Mouse (Mus musculus): ENCODE data around the gene Ryr2. TPM values are rescaled to one million over a fixed set of nuclear protein-coding genes. Genes with fewer than 3 reads are reported as not detected.

The Ryr2 gene
- total RNA-seq, 2 experiments from 2014 or later = not detected

DNA sequence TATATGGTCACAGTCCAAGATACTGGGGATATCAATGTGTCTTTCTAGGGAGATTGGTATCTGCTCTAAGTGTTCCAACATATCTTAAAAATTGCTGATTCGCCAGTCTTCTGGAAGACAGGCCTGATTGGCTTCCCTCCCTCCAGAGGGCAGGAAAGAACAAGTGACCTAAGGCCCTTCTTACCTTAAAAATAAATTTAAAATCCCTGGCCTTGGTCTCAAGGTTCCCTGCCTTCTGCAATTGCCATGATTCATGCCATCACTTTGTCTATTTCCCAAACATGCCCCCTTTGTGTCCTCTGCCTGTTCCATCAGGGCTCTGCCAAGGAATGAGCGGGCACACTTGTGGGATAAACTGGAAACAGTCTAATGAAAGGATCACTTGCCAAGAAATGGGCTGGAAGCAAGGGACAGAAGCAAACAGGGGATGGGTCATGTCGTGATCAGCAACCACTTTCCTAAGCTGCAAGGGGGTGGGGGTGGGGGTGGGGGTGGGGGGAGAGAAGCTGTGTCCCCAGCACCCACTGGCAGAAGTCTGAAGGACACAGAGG is 10.3 kb downstream of the Ryr2 start:
- no peak for ATAC-seq (ENCODE audit: poor library complexity, severe bottlenecking)

DNA sequence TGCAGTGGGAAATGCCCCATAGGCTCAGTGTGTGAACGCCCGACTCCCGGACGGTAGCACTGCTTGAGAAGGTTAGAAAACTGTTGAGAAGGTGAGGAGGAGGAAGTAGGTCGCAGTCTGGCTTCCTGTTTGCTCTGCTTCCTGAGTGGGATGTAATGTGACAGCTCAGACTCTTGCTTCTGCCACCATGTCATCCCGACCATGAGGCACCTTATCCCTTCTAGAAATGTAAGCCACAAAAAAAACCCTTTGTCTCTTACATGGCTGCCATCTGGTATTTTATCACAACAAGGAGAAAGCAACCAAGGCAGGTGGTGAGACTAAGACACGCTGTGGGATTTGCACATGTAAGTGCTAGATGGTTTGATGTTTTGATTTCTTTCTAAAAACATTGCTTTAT is 12.2 kb downstream of the Ryr2 start:
- no peak for ATAC-seq (ENCODE audit: poor library complexity, severe bottlenecking)

DNA sequence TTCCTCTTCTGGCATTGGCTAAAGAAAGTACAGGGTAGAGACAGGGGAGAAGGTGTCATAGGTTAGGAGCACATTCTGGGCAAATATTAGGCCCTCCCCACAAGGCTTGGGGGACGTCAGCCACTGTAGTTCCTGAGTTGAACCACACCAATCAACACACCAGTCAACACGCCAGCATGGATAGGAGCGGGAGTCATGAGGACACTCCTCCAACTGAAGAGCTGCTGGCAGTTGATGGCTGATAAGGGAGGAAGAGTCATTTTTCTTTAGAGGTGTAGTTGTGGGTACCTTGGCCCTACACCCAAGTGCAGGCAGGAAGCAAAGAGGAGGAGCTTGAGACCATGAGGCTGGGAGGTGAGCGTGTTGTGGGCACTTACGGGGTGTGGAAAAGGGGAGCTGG is 13.6 kb downstream of the Ryr2 start:
- ATAC-seq (ENCODE audit: poor library complexity, severe bottlenecking) = no peak

DNA sequence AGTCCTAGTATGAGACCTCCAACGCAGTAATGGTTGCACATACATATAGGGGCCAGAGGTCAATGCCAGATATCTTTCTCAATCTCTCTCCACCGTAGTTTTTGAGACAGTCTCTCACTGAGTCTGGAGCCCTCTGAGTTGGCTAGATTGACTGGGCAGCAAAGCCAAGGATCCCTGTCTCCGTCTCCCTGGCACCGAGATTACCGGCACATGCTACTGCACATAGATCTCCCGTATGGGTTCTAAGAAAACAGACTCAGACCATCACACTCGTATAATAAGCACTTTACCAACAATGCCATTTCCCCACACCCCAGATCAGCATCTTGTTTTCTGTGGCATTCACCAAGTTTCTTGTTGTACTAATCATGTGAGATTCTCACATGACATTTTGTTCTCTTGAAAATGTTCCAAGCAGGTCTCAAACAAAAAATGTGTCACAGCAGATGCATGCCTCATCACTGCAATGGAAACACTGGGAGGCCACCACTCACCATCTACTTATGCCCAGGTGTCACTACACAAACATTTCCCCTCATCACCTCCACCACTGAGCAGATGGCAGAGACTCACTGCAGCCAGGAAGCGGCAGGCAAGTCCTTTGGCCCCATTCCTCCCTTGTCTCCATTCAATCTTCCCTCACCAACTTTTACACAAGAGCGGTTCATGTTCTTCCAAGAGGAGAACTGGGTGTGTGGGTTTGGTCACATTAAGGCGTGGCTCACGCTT is 14.2 kb downstream of the Ryr2 start:
- no peak for ATAC-seq (ENCODE audit: poor library complexity, severe bottlenecking)

DNA sequence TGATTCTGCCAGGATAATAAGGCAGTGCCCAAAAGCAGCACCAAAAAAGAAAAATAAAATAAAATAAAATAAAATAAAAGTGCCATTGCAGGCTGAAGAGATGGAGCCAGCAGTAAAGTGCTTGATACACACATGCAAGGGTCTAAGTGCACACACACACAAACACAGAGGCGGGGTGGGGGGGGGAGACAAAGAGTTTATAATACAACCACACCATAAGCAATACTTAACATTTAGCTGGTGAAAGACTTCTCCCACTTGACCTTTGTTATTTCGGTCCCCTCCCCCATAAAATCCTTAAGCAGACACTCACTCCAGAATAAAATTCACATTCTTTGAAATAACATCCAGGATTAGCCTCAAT is 22.7 kb downstream of the Ryr2 start:
- no peak for ATAC-seq (ENCODE audit: poor library complexity, severe bottlenecking)

DNA sequence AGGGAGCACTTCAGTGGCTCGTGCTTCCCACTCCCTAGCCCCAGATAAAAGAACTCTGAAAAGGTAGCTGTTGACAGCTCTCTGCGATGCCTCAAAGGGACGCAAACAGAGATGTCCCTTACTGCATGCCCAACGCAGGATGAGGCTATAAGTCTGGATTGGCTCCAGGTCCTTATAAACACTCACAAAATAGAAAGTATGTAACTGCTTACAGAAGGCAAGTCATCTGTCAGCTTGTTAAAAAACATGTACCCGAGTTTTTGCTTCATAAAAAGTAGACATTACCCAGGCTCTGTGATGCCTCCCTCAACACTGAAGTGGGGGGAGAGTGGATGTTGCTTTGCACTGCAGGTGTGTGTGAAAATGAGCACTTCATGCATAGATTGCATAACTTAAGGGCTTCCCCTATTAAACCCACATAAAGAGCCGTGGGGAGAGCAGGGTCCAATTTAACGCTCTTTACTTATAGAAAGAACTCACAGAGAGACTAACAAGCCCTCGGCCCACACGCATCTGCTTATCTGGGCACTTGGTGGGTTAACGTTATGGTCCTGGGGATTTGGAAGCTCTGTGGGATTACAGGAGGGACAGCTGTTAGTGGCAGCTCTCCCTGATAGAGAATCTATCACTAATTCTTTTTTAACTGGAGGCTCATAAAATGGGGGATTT is 23.2 kb downstream of the Ryr2 start:
- ATAC-seq (ENCODE audit: poor library complexity, severe bottlenecking) = no peak

DNA sequence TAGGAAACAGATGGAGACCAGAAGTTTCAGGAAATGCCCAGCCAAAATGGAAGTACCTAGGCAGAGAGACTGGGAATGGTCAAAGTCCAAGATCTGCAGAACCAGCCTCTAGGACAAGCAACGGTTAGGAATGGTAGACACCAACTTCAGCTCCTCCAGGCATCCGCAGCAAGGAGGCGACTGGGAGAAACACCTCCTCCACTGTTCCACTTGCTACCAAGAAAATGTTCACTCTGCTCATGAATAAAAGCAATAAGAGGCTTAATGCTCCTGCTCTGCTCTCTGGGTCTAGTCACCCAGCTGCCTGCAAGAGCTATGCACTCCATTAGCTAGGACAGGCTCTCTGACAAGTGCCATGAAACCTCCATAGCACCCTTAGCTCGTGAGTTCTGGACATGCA is 26.2 kb downstream of the Ryr2 start:
- no peak for ATAC-seq (ENCODE audit: poor library complexity, severe bottlenecking)

DNA sequence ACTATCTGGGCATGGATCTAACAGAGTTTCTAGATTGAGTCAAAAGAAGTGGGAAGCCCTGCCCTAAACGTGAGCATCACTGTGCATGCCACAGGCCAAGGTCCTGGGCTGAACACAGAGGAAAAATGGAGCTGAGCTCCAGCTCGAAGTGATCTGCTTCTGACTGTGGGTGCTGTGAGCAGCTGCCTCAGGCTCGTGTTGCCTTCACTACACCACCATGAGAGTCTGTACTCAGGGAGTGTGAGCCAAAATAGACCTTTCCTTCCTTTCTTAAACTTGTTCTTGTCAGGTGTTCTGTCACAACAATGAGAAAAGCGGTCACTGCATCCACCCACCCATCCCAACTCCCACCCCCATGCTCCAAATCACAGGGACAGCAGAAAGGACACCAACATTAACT is 27.2 kb downstream of the Ryr2 start:
- no peak for ATAC-seq (ENCODE audit: poor library complexity, severe bottlenecking)

DNA sequence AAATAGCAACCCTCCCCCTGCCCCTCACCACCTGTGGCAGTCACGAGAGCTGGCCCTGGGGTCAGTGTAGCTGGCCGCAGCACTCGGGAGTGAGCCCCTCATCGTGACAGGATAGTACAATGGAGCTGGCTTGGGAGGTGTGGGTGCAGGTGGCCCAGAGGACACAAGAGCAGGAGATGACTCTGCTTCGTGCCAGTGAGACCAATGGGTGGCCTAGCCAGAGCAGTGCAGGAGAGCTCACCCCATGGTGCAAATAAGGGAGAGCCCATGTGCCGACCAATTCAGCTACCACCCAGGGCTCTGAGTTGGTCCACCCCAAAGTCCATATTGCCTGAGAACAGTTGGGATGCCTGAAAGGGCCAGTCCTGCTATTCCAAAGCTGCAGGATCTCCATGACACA is 31.8 kb downstream of the Ryr2 start:
- no peak for ATAC-seq (ENCODE audit: poor library complexity, severe bottlenecking)

DNA sequence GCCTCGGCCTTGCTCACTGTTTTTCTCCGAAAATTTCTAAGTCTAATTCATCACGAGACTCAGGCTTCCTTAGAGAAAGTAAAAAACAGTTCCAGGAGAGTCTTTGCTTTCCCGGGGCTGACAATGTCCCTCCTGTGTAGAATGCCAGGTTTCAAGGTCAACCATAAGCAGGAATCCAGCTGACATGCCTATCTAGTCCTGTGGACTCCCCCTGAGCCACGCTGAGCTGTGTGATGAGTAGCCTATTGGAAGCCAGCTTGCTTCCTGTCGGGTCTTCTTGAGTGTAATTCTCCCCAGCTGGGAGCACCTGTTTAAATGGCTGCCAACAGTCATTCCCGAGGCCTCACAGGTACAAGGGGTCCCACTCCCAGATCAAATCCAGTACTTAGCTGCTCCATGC is 34.2 kb downstream of the Ryr2 start:
- ATAC-seq (ENCODE audit: poor library complexity, severe bottlenecking) = no peak

DNA sequence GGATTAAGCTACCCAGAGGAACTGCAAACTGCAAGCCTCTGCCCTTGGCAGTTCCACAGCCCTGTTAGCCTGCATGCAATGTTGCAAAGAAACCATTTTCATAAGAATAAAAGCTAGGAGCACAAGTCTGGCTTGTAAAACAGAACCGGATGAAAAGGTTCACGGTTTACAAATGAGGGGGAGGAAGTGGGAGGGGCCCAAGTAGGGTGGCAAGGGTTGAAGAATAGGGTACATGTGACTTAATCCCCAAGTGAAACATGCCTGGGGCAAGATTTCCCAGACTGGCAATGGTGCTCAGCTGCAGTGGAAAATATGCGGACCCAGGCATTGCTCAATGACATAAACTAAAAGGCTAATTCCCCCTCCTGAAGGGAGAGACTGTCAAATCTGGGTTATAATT is 34.6 kb downstream of the Ryr2 start:
- ATAC-seq (ENCODE audit: poor library complexity, severe bottlenecking) = no peak

DNA sequence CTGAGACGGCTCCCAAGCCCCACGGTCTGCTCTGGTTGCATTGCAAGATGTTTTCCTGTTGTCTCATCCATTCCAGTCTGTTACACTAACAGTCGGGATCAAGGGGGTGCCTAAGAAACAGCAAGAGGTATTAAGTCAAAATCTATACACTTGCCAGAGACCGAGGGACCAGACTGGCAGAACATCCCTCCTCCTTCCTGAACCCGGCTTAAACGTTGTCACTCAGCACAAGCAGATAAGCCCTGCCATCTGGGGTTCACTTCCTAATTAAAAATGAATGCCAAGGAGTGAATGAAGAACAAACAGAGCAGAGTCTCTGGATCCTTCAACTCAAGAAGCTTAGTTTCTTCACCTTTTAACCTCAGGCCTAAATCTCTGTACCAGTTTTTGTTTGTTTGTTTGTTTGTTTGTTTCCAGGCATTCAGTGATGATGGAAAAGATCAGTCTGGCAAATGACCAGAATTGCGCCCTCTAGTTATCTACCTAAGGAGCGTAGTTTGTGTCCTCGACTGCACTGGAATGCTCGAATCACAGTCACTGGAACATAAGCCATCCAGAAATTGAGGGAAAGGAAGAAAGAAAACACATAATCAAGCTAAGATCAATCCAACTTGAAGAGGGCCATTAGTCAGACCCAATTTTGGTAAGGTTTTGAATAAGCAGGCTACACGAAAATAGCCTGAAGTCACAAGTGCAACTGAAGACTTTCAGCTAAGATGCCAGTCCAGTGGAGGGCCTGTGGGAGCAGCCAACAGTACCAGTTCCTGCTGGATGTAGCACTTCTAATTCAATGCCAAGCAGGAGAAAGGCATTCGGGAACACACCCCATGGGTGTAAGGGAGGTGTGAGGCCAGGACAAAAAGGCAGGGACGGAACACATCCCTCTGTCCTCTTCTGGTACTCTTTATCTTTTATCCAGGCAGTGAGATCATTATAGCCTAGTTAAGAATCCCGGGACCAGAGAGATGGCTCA is 36.3 kb downstream of the Ryr2 start:
- no peak for ATAC-seq (ENCODE audit: poor library complexity, severe bottlenecking)

DNA sequence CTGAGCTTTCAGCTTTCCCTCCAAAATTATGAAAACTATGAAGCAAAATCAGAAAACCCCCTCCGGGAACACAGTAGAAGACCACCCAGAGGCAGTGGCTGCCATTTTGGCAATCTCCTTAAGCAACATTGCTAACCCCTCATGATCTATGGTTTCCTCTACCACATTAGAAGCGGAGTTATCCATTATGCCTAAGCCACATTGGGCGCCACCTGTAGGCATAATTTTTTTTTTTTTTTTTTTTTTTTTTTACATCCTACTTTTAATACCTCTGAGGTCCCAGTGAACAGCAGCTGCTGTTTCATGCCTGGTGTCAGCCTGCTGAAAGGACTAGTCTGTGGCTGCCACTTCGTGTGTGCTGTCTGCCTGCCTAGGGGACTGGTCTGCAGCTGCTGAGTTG is 42.2 kb downstream of the Ryr2 start:
- no peak for ATAC-seq (ENCODE audit: poor library complexity, severe bottlenecking)

DNA sequence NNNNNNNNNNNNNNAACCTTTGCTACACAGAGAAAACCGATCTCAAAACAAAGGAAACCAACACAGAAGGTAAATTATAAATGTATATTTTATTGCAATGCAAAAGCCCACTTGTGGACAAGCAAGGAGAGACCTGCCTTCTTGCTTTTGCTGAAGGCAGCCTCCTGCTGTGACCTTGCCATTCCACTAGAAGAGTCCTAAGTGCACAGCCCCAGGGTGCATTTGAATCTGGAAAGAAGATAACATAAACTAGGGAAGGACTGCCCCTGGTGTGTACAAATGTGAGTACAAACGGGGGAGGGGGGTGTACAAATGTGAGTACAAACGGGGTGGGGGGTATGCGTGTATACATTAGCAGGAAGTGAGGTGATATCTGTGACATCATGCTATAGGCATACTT is 43.2 kb downstream of the Ryr2 start:
- ATAC-seq (ENCODE audit: poor library complexity, severe bottlenecking) = no peak

DNA sequence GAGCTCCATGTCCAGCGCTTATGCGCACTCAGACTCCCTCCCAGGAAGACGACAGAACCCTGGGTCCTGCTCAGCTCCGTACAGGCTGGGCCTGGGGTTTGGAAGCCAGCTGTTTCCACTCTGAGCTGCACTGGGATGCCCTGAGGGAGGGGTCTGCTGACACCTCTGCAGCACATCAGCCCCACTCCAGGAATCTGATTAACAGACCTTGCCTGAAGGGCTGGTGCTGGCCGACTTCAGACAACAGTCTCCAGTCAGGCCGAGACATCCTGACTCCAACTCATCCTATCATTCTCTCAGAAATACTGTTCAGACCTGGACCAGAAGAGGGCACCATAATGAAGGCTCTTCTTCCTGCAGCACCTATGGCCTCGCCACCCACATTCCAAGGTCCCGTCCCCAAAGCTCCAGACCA is 49.4 kb downstream of the Ryr2 start:
- no peak for ATAC-seq (ENCODE audit: poor library complexity, severe bottlenecking)

DNA sequence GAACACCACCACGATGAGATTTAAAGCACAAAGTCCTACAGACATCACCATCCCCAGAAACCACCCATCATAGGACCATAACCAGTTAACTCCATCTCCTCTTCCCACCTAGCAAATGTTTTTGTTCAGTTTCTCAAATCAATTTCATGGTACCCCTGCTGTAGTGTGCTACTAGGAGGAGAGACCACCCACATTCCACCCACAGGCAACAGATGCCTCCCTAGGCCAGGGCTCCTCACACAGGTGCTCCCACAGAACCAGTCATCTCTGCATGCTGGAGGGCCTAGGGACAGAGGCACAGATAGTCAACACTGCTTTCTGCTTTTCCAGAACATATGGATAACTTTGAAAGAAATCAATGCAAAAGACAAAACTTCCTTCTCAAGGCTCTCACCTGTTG is 50.8 kb downstream of the Ryr2 start:
- ATAC-seq (ENCODE audit: poor library complexity, severe bottlenecking) = no peak

DNA sequence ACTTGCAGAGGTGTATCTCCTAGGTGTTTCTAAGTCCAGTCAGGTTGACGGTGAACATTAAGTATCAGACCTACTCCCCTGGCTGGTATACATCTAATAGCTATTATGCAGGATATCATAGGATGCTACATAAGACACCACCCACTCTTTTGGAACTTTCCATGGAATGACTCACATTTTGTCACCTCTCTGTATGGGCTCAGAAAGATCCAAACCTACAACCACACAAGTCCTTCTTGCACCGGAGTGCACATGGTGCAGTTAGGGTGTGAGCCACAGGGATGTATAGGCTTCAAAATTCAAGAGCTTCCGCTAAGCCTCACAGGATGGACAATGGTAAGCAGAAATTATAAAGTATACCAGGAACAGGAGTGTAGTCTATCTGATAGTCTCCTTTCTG is 52.8 kb downstream of the Ryr2 start:
- no peak for ATAC-seq (ENCODE audit: poor library complexity, severe bottlenecking)

DNA sequence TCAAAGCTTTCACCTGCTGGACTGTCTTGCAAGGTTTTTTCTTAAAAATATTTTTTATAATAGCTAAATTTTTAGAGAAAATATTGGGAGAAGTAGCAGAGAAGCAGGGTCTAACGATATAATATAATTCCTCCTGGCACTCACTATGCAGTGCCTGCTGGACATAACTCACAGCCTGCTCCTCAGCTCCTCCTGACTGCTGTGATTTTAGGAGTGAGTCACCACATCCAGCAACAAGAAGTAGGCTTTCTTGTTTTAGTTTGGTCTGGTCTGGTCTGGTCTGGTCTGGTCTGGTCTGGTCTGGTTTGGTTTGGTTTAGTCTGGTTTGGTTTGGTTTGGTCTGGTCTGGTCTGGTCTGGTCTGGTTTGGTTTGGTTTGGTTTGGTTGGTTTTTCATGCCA is 55.9 kb downstream of the Ryr2 start:
- no peak for ATAC-seq (ENCODE audit: poor library complexity, severe bottlenecking)

DNA sequence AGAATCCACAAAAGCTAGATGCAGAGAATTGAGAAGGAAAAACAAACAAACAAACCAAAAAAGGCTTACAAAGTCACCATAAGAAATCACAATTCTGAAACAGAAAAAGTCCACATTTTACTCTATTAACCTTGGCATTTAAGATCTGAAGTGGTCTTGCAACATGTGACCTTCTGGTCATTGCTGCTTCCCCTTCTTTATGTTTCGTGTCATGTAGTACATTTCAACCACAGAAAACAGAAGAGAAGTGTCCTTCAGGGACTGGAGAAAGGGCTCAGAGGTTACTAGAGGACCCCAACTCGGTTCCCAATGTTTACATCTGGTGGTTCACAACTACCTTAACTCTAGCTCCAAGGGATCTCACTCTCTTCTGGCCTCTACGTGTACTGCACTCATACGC is 59.7 kb downstream of the Ryr2 start:
- ATAC-seq (ENCODE audit: poor library complexity, severe bottlenecking) = 0 out of 2 replicates have a peak, but pooled peaks have one; percentile 30

DNA sequence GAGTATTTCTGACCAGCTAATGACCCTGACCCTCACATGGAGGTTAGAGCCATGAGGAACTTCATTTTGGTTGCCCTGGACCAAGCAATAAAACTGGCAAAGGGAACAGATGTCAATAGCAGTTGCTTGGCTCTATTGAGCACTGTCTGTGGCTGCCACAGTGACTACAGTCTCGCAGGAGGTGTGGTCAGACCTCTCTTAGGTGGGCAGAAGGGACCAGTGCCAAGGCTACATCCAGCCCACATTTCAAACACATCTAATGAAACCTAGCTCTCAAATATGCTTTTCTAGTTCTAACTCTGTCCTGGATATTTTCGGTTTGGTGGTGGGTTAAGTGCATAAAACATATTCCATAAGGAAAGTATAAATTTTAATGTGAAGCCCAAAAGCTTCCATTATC is 62.0 kb downstream of the Ryr2 start:
- ATAC-seq (ENCODE audit: poor library complexity, severe bottlenecking) = no peak

DNA sequence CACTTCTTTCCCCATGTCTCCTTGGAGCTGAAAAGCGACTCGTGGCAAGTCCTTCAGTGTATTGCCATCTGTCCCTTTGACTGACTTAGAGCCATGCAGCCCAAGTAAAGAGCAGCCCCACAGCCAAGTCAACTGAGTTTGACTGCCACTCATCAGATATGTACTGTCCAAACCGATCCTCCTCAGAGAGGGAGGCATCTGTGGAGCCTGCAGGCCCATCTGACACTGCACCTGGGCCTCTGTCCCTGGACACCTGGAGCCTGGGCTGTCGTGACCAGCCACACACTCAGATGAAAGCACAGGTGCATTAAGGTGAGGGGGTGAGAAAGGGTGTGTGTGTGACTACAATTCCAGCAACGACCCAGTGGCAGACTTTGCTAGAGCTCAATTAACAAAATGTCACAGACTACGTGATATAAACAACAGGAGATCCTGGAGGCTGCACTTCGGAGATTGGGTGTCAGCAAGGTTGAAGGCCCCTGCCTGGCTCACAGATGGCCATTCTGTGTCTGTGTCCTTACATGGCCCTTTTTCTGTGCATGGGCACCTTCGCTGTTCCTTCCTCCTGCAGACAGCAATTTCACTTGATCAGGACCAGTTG is 63.8 kb downstream of the Ryr2 start:
- no peak for ATAC-seq (ENCODE audit: poor library complexity, severe bottlenecking)

Data from megakaryocyte, adult 5-6 weeks (primary cell).